8 mouse cellular contexts compared by ENCODE assay signal in genomic region chr2:180581002-180581401, GRCm38 (mm10). TPM values are rescaled to one million over a fixed set of nuclear protein-coding genes. Genes with fewer than 3 reads are reported as not detected.
DNase-seq lines count a peak whose midpoint lies in the region; ATAC-seq lines count a peak whose summit lies in the region.

Gene Mrgbp, plus strand, starts transcription at chr2:180581304.

- ATAC-seq in intestine, embryonic 15.5 days, result no peak

- H3K4me1 ChIP-seq in intestine, embryonic 15.5 days (replicated peaks), result peaks cover 11% of the 10 kb centered on the region

- H3K27me3 ChIP-seq in intestine, embryonic 15.5 days (replicated peaks), result peaks cover 18% of the 10 kb centered on the region

- H3K27ac ChIP-seq in intestine, embryonic 15.5 days, result no peak within 1 kb of the TSS

- peaks cover 13% of the 10 kb centered on the region for H3K36me3 ChIP-seq in intestine, embryonic 15.5 days

- H3K9ac ChIP-seq in intestine, embryonic 15.5 days, result no peak within 1 kb of the TSS

- H3K9me3 ChIP-seq in intestine, embryonic 15.5 days, result no peaks in the 10 kb centered on the region

- 69% methylated on average over 3 of the region's 3 CpGs for WGBS in intestine, embryonic 15.5 days

- H3K4me3 ChIP-seq in intestine, embryonic 15.5 days (replicated peaks), result no peak within 1 kb of the TSS

- no peak within 1 kb of the TSS for H3K4me2 ChIP-seq in intestine, embryonic 15.5 days (replicated peaks)

- peak; percentile 29 for DNase-seq in kidney, postnatal 10 days
- DNase-seq in kidney, adult 9 months, result no peak
- DNase-seq in adrenal gland, adult 2 months, result peak; percentile 23
- DNase-seq in gonadal fat pad, adult 2 months (ENCODE audit: low read depth), result no peak
- peak; percentile 37 for DNase-seq in lung, postnatal 14 days
- DNase-seq in urinary bladder, postnatal 36 days (ENCODE audit: low spot score in 2 of 2), result peak; percentile 15 to 32
- no peak for DNase-seq in thymus, postnatal 10 days (ENCODE audit: low spot score in 2 of 2)

RNA-seq across cellular contexts. Expression of gene Mrgbp, which starts in this region (rescaled TPM):
- total RNA-seq in adrenal gland, adult 2 months (2021), result 10 to 100 TPM; 17.0 to 17.8 TPM
- polyA plus RNA-seq in adrenal gland, adult 2 months (2012; rRNA removed), result 19.3 and 21.3 TPM in 2 replicates
- 19.9 and 20.0 TPM in 2 replicates for polyA plus RNA-seq in gonadal fat pad, adult 2 months (2012; rRNA removed)
- 20.7 and 22.3 TPM in 2 replicates for polyA plus RNA-seq in intestine, embryonic 15.5 days (2015; fragmentation: Nextera tagmentation; extraction: Ambion mirVana)

Comparison
In these comparisons a context has a peak if more than half of its experiments do, and no peak if none do; other contexts are left out.
1. DNase-seq: peak in kidney, postnatal 10 days (single experiment), adrenal gland, adult 2 months (single experiment), lung, postnatal 14 days (single experiment) and urinary bladder, postnatal 36 days (2 of 2); none in kidney, adult 9 months (single experiment), gonadal fat pad, adult 2 months (single experiment) and thymus, postnatal 10 days (0 of 2).